In the genomic region with DNA sequence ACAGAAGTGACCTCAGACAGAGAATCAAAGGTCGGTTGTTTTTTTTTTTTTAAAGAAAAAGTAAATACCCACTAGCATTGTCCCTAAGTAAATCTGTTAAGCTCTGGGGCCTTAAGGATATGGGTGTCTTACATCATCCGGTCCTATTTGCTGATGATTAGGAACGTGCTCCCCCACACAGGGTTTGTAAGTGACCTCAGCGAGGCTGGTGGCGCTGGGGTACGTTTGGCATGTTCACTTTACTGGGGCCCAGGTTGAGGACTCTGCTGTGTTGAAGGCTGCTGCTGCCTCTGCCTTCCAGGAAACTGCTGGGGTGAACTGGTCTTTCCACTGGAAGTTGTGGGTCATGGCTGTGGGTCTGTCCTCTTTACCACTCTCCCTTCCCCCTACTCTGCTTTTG, we compare ENCODE assay signal across 21 mouse cellular contexts.
"Had no signal": no experiment of that assay in that cellular context is flagged by ENCODE, and none has a peak within 500 bp of the region (broad histone marks: within the 10 kb centered on the region; RNA-seq: fewer than 3 reads in every experiment).

No protein-coding gene starts in this region.

- H3K4me3 ChIP-seq: layer of hippocampus, adult 2 months; left cerebral cortex, adult 2 months; liver, embryonic 13.5 days; megakaryocyte, embryonic 14.5 days; midbrain, embryonic 15.5 days; neural tube, embryonic 12.5 days; neural tube, embryonic 15.5 days; stomach, embryonic 15.5 days had no signal

- H3K27ac ChIP-seq: kidney, postnatal 0 days; layer of hippocampus, adult 2 months; left cerebral cortex, adult 2 months; liver, embryonic 13.5 days; midbrain, embryonic 15.5 days; neural tube, embryonic 12.5 days; neural tube, embryonic 15.5 days; stomach, embryonic 15.5 days had no signal

- H3K36me3 ChIP-seq: liver, embryonic 13.5 days; midbrain, embryonic 15.5 days; neural tube, embryonic 12.5 days; neural tube, embryonic 15.5 days; stomach, embryonic 15.5 days had no signal

- H3K9ac ChIP-seq: liver, embryonic 13.5 days; lung, embryonic 14.5 days; midbrain, embryonic 15.5 days; neural tube, embryonic 12.5 days; neural tube, embryonic 15.5 days; stomach, embryonic 15.5 days had no signal

- H3K9me3 ChIP-seq: liver, embryonic 13.5 days; megakaryocyte, embryonic 14.5 days; midbrain, embryonic 15.5 days; neural tube, embryonic 12.5 days; neural tube, embryonic 15.5 days; stomach, embryonic 15.5 days had no signal

- ATAC-seq: lung, postnatal 0 days; midbrain, embryonic 15.5 days had no signal

- H3K4me2 ChIP-seq: liver, embryonic 13.5 days; lung, embryonic 14.5 days; midbrain, embryonic 11.5 days; midbrain, embryonic 15.5 days; neural tube, embryonic 12.5 days; neural tube, embryonic 15.5 days; stomach, embryonic 15.5 days had no signal

- H3K4me1 ChIP-seq: midbrain, embryonic 15.5 days; neural tube, embryonic 12.5 days; neural tube, embryonic 15.5 days; stomach, embryonic 15.5 days had no signal

- H3K27me3 ChIP-seq: midbrain, embryonic 15.5 days; neural tube, embryonic 12.5 days; neural tube, embryonic 15.5 days; stomach, embryonic 15.5 days had no signal

- DNase-seq: kidney, adult 2 months; kidney, postnatal 25 days; layer of hippocampus, adult 9-11 months; liver, embryonic 13.5 days; lung, embryonic 14.5 days; right cerebral cortex, adult 18-20 months; right cerebral cortex, postnatal 14 days; right cerebral cortex, postnatal 4 days; thymus, adult 2 months; thymus, postnatal 14 days; thymus, postnatal 4 days had no signal
